Comparison of ENCODE assay signal across 8 mouse cellular contexts in the genomic region with DNA sequence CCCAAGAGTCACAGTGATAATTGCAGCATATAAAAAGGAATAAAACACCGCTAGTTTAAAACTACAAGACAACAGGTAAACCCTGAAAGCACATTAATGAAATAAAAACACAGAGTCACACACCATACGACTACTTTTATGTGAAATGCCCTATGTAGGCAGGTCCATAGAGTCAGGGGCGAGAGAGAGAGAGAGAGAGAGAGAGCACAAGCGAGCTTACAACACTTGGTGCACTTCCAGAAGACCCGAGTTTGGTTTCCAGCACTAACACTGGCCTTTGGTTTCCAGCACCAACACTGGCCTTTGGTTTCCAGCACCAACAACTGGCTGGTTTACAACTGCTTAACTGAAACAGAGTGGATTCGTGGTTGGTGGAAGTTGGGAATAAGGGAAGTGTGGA. TPM values are rescaled to one million over a fixed set of nuclear protein-coding genes. Genes with fewer than 3 reads are reported as not detected.
DNase-seq lines count a peak whose midpoint lies in the region; ATAC-seq lines count a peak whose summit lies in the region.

No protein-coding gene starts in this region.

- H3K9me3 ChIP-seq in heart, embryonic 10.5 days = no peaks in the 10 kb centered on the region
- no peaks in the 10 kb centered on the region for H3K9me3 ChIP-seq in heart, embryonic 16.5 days (replicated peaks; ENCODE audit: control insufficient read depth, low read length)

- H3K9ac ChIP-seq in heart, embryonic 16.5 days (ENCODE audit: low read length) = peak overlapping the region; percentile 95

- no peaks in the 10 kb centered on the region for H3K27me3 ChIP-seq in heart, embryonic 10.5 days (ENCODE audit: insufficient read depth, poor library complexity, severe bottlenecking)
- H3K27me3 ChIP-seq in heart, embryonic 16.5 days (ENCODE audit: control insufficient read depth, insufficient read depth, low read length) = no peaks in the 10 kb centered on the region

- no peak for DNase-seq in heart, embryonic 10.5 days (ENCODE audit: low spot score)
- DNase-seq in heart, adult 8-10 months (ENCODE audit: low spot score) = no peak
- peak; percentile 42 for DNase-seq in MN1 (ENCODE audit: low spot score)
- no peak for DNase-seq in layer of hippocampus, adult 9-10 months (ENCODE audit: low spot score)
- DNase-seq in yolk sac, embryonic 10.5 days (ENCODE audit: low spot score) = no peak
- no peak for DNase-seq in urinary bladder, postnatal 14 days (ENCODE audit: low spot score)

- H3K4me1 ChIP-seq in heart, embryonic 10.5 days = peaks cover 14% of the 10 kb centered on the region; the same call in 1 of the 2 replicates
- H3K4me1 ChIP-seq in heart, embryonic 16.5 days (ENCODE audit: control insufficient read depth, insufficient read depth, low read length) = peaks cover 25% of the 10 kb centered on the region

- peak overlapping the region; percentile 100 for H3K4me3 ChIP-seq in heart, embryonic 10.5 days
- H3K4me3 ChIP-seq in heart, embryonic 16.5 days (ENCODE audit: low read length) = peak overlapping the region; percentile 85
- H3K4me3 ChIP-seq in macrophage (ENCODE audit: inconsistent target) = peak overlapping the region; percentile 39

- H3K36me3 ChIP-seq in heart, embryonic 10.5 days = peaks cover 6% of the 10 kb centered on the region; the same call in 1 of the 2 replicates
- H3K36me3 ChIP-seq in heart, embryonic 16.5 days (ENCODE audit: control insufficient read depth, insufficient read depth) = no peaks in the 10 kb centered on the region
- no peaks in the 10 kb centered on the region for H3K36me3 ChIP-seq in macrophage (ENCODE audit: inconsistent target)

- no peak for ATAC-seq in heart, embryonic 16.5 days (replicated peaks; ENCODE audit: extremely low read depth, insufficient read depth, low FRiP score)

- peaks cover 40% of the 10 kb centered on the region for H3K79me2 ChIP-seq in macrophage (ENCODE audit: inconsistent target)

- 37% methylated on average over 6 of the region's 6 CpGs for WGBS in heart, embryonic 10.5 days
- 48% methylated on average over 6 of the region's 6 CpGs for WGBS in heart, embryonic 16.5 days
- WGBS in macrophage (ENCODE audit: missing documents) = 31% methylated on average over 6 of the region's 6 CpGs

- peak overlapping the region; percentile 99 for H3K27ac ChIP-seq in heart, embryonic 10.5 days
- no peak overlapping the region for H3K27ac ChIP-seq in heart, embryonic 16.5 days (ENCODE audit: low read length)
- no peak overlapping the region for H3K27ac ChIP-seq in macrophage

- peak overlapping the region; percentile 80 for H3K4me2 ChIP-seq in heart, embryonic 16.5 days (ENCODE audit: low read depth, low read length)

RNA-seq across cellular contexts. Expression of a gene that starts 0.6 kb away (rescaled TPM):
- polyA plus RNA-seq in heart, embryonic 10.5 days (2016; fragmentation: Nextera tagmentation; extraction: Ambion mirVana) = 14.6 and 19.0 TPM in 2 replicates
- total RNA-seq in heart, adult 8-10 months (2022) = 10 to 100 TPM; 19.8 to 23.8 (median 21.8) TPM
- polyA plus RNA-seq in heart, embryonic 16.5 days (2015; fragmentation: Nextera tagmentation; extraction: Ambion mirVana) = 11.5 and 12.5 TPM in 2 replicates
- total RNA-seq in macrophage (2018; cell fraction: chromatin; rRNA removed) = 10 to 100 TPM in 25 of 26 experiments, 1 to 10 TPM in 1; 9.9 to 33.9 (median 19.7) TPM
- total RNA-seq in macrophage (2018; cell fraction: cytosol; rRNA removed) = 10 to 100 TPM; 14.9 to 24.8 (median 20.3) TPM
- total RNA-seq in macrophage (2018; cell fraction: nucleus; rRNA removed) = 10 to 100 TPM; 14.7 to 37.6 (median 22.4) TPM
- polyA plus RNA-seq in macrophage (2018) = 14.6 to 15.9 TPM (median 15.1 TPM) in 3 replicates

RNA-seq across cellular contexts. Expression of a gene that starts 59.4 kb away (rescaled TPM):
- polyA plus RNA-seq in heart, embryonic 10.5 days (2016; fragmentation: Nextera tagmentation; extraction: Ambion mirVana) = 156 and 164 TPM in 2 replicates
- 10 to 100 TPM; 56.1 to 62.6 (median 60.4) TPM for total RNA-seq in heart, adult 8-10 months (2022)
- 165 and 187 TPM in 2 replicates for polyA plus RNA-seq in heart, embryonic 16.5 days (2015; fragmentation: Nextera tagmentation; extraction: Ambion mirVana)
- total RNA-seq in macrophage (2018; cell fraction: chromatin; rRNA removed) = 100 to 1,000 TPM in 1 of 26 experiments, 10 to 100 TPM in 25; 20.8 to 128 (median 36.3) TPM
- 100 to 1,000 TPM; 135 to 345 (median 228) TPM for total RNA-seq in macrophage (2018; cell fraction: cytosol; rRNA removed)
- 100 to 1,000 TPM in 24 of 26 experiments, 10 to 100 TPM in 2; 59.6 to 310 (median 154) TPM for total RNA-seq in macrophage (2018; cell fraction: nucleus; rRNA removed)
- 270 to 543 TPM (median 310 TPM) in 3 replicates for polyA plus RNA-seq in macrophage (2018)

Comparison
In these comparisons a context has a peak if more than half of its experiments do, and no peak if none do; other contexts are left out.
1. H3K4me3 ChIP-seq: peak in every context shown above with its lines; median percentile 100 in heart, embryonic 10.5 days; 85 in heart, embryonic 16.5 days; 39 in macrophage.